Mouse (Mus musculus) embryo, embryonic 11 days (tissue): ENCODE data around the gene Ddit4.

Experiments
- DNase-seq: peaks from one replicate; pipeline ENCODE4 v3.0.0-alpha.2; 2015

Gene Ddit4

GRCm38 (mm10) chr10:59916159-59916558, 35.5 kb downstream of the Ddit4 start:
- DNase-seq: no peak

DNA sequence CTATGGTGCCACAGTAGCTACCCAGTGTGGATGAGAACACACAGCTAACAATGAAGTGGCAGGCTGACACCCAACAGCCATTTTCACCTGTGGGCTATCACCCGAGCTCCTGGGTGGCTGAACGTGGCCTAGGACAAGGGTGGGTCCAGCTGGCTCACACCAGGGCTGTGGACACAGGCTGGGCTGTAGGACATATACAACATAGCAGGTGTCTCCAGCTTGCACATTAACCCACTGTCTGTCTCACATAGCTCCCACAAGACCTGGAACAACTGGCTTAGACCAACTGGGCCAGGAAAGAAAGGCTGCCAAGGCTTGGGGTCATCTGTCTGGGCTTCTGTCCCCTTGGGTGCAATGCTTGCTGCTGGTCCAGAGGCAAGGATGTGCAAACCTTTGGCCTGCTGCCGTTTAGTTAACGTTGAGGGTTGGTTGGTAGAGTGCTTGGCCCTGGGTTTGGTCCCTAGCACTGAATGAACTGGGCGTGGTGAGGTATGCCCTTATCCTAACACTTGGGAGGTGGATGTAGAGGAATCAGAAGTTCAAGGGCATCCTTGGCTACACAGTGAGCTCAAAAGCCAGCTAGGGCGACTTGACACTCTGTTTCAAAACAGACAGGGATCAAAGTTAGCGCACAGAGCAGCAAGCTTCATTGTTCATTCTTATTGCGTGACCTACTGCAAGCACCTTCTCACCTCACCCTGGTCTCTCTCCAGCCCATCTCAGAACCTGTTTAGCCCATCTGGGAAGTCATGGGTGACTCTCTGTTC, 36.3 kb downstream of the Ddit4 start:
- DNase-seq: no peak

DNA sequence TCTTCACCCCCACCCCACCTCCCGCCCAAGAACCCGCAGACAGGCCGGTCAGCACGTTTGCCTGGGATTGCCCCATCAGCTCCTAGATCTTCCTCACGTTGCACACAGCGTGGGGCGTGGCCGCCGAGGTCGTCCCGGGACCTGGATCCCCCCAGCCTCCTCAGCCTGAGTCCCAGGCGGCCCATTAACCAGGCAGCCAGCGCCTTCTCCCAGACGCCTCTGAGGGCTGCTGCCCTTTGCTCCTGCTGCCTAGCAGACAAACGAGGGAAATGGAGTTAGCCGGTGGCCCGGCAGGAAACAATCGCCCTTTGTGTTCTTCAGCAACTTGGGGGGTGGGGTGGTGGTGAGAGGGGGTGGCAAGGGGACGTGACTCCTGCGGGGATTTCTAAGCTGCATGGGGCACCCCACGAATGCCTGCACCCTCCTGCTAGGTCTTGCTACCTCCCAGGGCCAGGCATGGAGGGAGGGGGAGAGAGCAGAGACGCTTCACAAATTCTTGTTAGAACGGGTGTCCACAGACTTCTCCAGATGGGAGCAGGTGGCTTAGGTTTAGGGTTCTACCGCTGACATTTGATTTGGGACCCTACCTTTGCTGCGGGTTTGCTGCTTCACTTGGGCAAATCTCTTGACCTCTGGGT, 40.0 kb downstream of the Ddit4 start:
- peak; percentile 83 for DNase-seq

DNA sequence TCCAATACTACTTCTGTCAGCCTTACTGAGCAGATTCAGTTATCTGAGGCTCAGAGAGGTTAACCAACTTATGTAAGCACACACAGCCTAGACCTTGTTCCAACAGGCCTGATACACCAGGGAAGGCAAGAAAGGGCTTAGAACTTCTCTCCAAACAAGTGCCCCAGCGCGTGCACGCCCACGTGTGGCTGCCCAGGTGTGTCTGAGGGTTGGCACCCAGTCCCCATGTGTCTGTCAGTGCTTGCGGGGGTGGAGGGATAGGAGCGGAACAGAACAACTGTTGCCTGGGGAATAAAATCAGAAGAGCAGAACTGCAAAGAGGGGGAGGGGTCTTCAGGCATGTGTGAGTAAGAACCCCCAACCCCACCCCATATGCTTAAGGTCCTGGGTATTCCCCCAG, 40.5 kb downstream of the Ddit4 start:
- no peak for DNase-seq

- peak; percentile 77 for DNase-seq
Measured at GRCm38 (mm10) chr10:59909357-59909847, 42.2 kb downstream of the Ddit4 start.

- DNase-seq: no peak
Measured at GRCm38 (mm10) chr10:59908776-59909315, 42.8 kb downstream of the Ddit4 start.

DNA sequence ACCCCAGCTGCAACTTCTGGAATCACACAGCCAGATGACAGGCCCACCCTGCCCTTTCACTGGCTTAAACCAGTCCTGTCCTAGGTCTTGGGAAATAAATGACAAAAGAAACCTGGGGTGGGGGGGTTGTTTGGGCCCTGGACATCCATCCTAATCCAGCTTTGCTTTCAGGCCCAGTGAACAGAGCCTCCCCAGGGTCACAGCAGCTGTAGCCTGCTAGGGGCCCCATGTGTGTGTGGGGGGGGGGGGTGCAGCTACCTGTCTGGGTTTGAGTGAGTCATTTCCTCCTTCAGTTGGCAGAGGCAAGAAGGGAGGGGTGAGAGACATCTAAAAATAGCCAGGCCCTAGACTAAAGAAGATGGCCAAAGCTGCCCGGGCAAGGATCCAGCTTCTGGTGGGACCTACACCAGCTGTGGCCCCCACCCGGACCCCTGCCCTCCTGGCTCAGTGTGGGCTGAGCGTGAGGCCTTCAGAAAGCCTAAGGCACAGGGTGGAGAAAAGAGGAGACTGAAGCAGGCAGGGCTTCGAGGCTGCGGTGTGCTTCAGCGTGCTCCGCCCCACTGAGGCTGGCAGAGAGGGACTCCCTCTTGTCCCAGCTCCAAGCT, 43.8 kb downstream of the Ddit4 start:
- no peak for DNase-seq

DNA sequence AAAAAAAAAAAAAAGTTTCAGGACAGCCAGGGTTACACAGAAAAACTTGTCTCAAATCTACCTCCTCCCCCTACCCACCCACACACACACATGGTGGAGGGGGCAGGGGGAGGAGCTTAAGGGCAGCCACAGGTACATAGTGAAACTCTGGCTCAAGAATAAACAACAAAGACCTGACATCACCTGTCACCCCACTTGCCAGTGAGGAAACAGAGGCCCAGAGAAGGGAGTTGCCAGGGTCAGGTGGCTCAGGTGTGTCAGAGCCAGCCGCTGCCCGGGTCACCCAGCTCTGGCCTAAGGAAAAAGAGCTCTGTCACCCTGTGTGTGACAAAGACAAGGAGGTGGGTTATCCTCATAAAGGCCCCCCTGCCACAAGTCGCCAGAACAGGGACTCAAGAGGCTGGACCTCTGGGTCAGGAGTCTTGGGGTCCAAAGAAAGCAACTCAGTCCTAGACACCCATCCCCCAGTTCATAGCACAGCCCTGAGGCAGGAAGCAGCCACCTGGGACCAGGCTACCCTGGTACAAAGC, 44.5 kb downstream of the Ddit4 start:
- DNase-seq: no peak

DNA sequence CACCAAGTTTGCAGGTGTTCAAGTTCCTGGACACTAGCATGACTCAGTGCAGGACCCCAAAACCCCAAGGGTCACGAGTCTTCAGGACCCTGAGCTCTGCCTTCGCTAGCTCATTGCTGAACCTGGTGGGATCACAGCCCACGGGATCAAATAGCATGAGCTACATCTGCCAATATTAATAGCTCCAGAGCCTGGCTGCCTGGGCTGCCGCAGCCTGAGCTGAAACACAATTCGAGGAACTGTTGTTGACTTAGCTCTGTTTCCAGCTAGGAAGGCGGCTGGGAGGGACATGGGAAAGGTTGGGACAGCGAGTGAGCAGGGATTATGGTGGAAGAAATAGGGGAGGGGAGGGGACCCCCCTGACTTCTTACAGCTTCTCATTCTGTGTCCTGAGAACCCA, 48.5 kb downstream of the Ddit4 start:
- DNase-seq: peak; percentile 29

DNA sequence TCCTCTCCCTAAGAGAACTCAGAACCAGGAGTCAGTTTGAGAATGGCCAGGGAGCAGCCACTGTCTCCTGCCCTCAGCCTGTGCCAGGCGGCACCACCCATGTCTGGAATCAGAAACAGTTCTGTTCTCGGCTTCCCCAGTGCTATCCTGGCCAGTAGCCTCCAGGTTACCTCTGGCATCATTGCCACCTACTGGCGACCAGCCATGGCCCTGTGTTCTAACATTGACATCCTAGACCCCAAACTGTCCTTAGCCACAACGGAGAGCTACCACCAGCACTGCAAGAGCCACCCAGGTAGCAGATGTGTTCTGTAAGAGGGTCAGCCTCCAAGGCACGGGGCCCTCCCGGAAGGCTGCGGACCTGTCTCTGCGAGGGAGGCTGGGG, 49.0 kb downstream of the Ddit4 start:
- DNase-seq: no peak

DNA sequence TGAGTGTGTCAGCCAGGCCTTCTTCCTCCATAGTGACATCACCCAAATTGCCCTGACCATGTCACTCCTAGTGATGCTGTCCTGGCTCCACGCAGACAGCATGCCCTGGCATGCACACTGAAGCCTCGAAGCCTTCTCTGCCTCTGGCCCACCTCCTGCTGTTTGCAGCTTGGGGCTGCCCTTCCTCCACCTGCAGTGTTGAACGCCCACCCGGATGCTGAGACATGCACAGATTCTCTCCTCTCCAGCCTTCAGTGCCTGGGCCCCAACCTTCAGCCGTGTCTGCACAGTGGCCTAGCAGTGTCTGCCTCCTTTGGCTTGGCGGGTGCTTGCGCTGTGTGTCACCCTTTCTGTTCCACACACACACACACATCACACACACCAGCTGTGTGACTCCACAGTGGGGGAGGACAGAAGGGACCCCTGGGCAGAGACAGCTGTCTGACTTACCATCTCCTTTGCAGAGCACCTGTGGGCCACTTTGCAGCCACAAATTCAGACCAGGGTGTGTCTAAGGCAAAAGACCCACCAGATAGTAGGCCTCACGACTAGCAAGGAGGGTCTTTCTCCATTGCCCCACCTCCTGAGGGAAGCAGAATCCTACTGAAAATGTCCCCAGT, 49.5 kb downstream of the Ddit4 start:
- DNase-seq: no peak

- no peak for DNase-seq
Measured at GRCm38 (mm10) chr10:59901463-59901862, 50.2 kb downstream of the Ddit4 start.

- peak; percentile 27 for DNase-seq
Measured at GRCm38 (mm10) chr10:59900939-59901338, 50.7 kb downstream of the Ddit4 start.

- no peak for DNase-seq
Measured at GRCm38 (mm10) chr10:59900174-59900435, 51.5 kb downstream of the Ddit4 start.
